Comparison of ENCODE assay signal across 22 mouse cellular contexts in genomic region chr13:9712971-9713370, GRCm38 (mm10). TPM values are rescaled to one million over a fixed set of nuclear protein-coding genes. Genes with fewer than 3 reads are reported as not detected.
DNase-seq lines count a peak whose midpoint lies in the region; ATAC-seq and TF ChIP-seq lines count a peak whose summit lies in the region.
"Had no signal": no experiment of that assay in that cellular context is flagged by ENCODE, and none has a peak within 500 bp of the region (broad histone marks: within the 10 kb centered on the region; RNA-seq: fewer than 3 reads in every experiment).

No protein-coding gene starts in this region.

- no peak for DNase-seq in layer of hippocampus, adult 2 months (ENCODE audit: low spot score in 2 of 2)
- no peak for DNase-seq in layer of hippocampus, postnatal 14 days (ENCODE audit: low spot score in 2 of 2)
- DNase-seq in MEL (ENCODE audit: low read depth, low spot score) (peak; percentile 21), Patski (ENCODE audit: low read depth, low spot score) (peak; percentile 24)
- DNase-seq in thymus, adult 2 months = no peak
- DNase-seq: adrenal gland, adult 2 months; adrenal gland, postnatal 10 days; adrenal gland, postnatal 25 days; B cell, adult 2 months; cerebellum, adult 11 months; cerebellum, adult 18-20 months; cerebellum, adult 8-10 months; cerebellum, adult 9-11 months; cerebellum, postnatal 25 days; forebrain, postnatal 0 days had no signal

- no peak overlapping the region for H3K4me3 ChIP-seq in layer of hippocampus, adult 2 months
- no peak overlapping the region; a peak in 1 of 4 replicates for H3K4me3 ChIP-seq in MEL (ENCODE audit: control insufficient read depth in 1 of 2, insufficient read depth in 1 of 2, low read depth in 2 of 2, low read length in 2 of 2)
- no peak overlapping the region for H3K4me3 ChIP-seq in thymus, adult 2 months (ENCODE audit: control insufficient read depth, insufficient read depth, low read length)
- H3K4me3 ChIP-seq: embryonic facial prominence, embryonic 10.5 days; embryonic facial prominence, embryonic 12.5 days; forebrain, embryonic 13.5 days; forebrain, embryonic 15.5 days had no signal

- POLR2A ChIA-PET in Patski (lab: Charles Lee) = interaction anchor here (0.5 to 0.6 kb wide), 2 partner anchors 9 to 52 kb away, joined by 3 read pairs; no protein-coding TSS in a partner anchor

- no peak for TF ChIP-seq POLR2A in MEL (IDR thresholded peaks at IDR 0.05; ENCODE audit: control insufficient read depth in 1 of 2, insufficient read depth in 1 of 2, low read depth in 1 of 2, low read length in 2 of 2, poor library complexity in 1 of 2)
- TF ChIP-seq POLR2A in thymus, adult 2 months (IDR thresholded peaks at IDR 0.05; ENCODE audit: control insufficient read depth, extremely low read depth, insufficient read depth, low read length, poor library complexity) = no peak

- H3K27me3 ChIP-seq in MEL (ENCODE audit: control insufficient read depth in 1 of 2, insufficient read depth in 2 of 2, low read length in 2 of 2) (no peaks in the 10 kb centered on the region), Patski (no peaks in the 10 kb centered on the region)
- H3K27me3 ChIP-seq in thymus, adult 2 months (ENCODE audit: control insufficient read depth, insufficient read depth, low read length) = no peaks in the 10 kb centered on the region
- H3K27me3 ChIP-seq: CH12.LX; embryonic facial prominence, embryonic 12.5 days; forebrain, embryonic 13.5 days; forebrain, embryonic 15.5 days had no signal

- H3K27ac ChIP-seq in layer of hippocampus, adult 2 months = peak overlapping the region; percentile 50; the same call in 1 of the 2 replicates
- 0 out of 2 replicates have a peak overlapping the region, but pooled peaks have one; percentile 44 for H3K27ac ChIP-seq in MEL (ENCODE audit: control insufficient read depth, low read depth, low read length)
- H3K27ac ChIP-seq in thymus, adult 2 months (ENCODE audit: control insufficient read depth, insufficient read depth, low read length) = no peak overlapping the region
- H3K27ac ChIP-seq: embryonic facial prominence, embryonic 10.5 days; embryonic facial prominence, embryonic 12.5 days; forebrain, embryonic 13.5 days; forebrain, embryonic 15.5 days had no signal

- WGBS in thymus, adult 2 months = 96% methylated on average over 3 of the region's 3 CpGs

- H3K4me1 ChIP-seq in MEL (ENCODE audit: control insufficient read depth in 1 of 2, insufficient read depth in 2 of 2, low read length in 2 of 2) = peaks cover 3 to 21% of the 10 kb centered on the region in 2 experiments; a peak in 3 of 4 replicates
- H3K4me1 ChIP-seq in thymus, adult 2 months (replicated peaks; ENCODE audit: control insufficient read depth, insufficient read depth, low read length) = no peaks in the 10 kb centered on the region; the same call in 1 of the 2 replicates
- H3K4me1 ChIP-seq: forebrain, embryonic 13.5 days; forebrain, embryonic 15.5 days had no signal

- in situ Hi-C loops in Patski (cut with MboI; ENCODE audit: low pct_unique_long_range_greater_than_20kb) = no loop called here

- CTCF ChIA-PET in Patski (lab: Charles Lee) = interaction anchor here (1.2 kb wide), 1 partner anchor 29 kb away, joined by 3 read pairs; no protein-coding TSS in a partner anchor

- TF ChIP-seq CTCF in layer of hippocampus, adult 2 months (conservative IDR thresholded peaks at IDR 0.05) = no peak
- no peak for TF ChIP-seq CTCF in MEL (IDR thresholded peaks at IDR 0.05 in 2 of 3, conservative IDR thresholded peaks at IDR 0.05 in 1 of 3; ENCODE audit: control insufficient read depth in 1 of 3, insufficient read depth in 1 of 3, low read depth in 2 of 3, low read length in 3 of 3, poor library complexity in 1 of 3, severe bottlenecking in 1 of 3)
- no peak for TF ChIP-seq CTCF in Patski (IDR thresholded peaks at IDR 0.05)
- no peak for TF ChIP-seq CTCF in thymus, adult 2 months (IDR thresholded peaks at IDR 0.05; ENCODE audit: borderline replicate concordance, control insufficient read depth, extremely low read depth, insufficient read depth, low read length, poor library complexity)

- TF ChIP-seq EP300 in MEL (IDR thresholded peaks at IDR 0.05; ENCODE audit: low read depth in 1 of 2, low read length in 2 of 2) = peak; percentile 29 to 49

- H3K36me3 ChIP-seq in MEL (ENCODE audit: control insufficient read depth in 1 of 2, insufficient read depth in 2 of 2, low read length in 2 of 2) = peaks cover 1 to 25% of the 10 kb centered on the region in 2 experiments
- no peaks in the 10 kb centered on the region for H3K36me3 ChIP-seq in thymus, adult 2 months (ENCODE audit: control insufficient read depth, insufficient read depth, low read length)

- no peak overlapping the region for H3K9ac ChIP-seq in MEL (ENCODE audit: control insufficient read depth, low read depth, low read length, poor library complexity, severe bottlenecking)
- H3K9ac ChIP-seq: embryonic facial prominence, embryonic 12.5 days; forebrain, embryonic 13.5 days; forebrain, embryonic 15.5 days; forebrain, postnatal 0 days had no signal

- no peaks in the 10 kb centered on the region for H3K79me2 ChIP-seq in MEL (ENCODE audit: control insufficient read depth, insufficient read depth, low read length, poor library complexity)

- peak; percentile 42 for ATAC-seq in Patski
- ATAC-seq: CD4-positive, CD25-positive, alpha-beta regulatory T cell, adult 4 months; forebrain, embryonic 15.5 days; forebrain, postnatal 0 days had no signal

- H3K9me3 ChIP-seq in MEL (replicated peaks; ENCODE audit: insufficient read depth, low read length) = no peaks in the 10 kb centered on the region
- H3K9me3 ChIP-seq: embryonic facial prominence, embryonic 10.5 days; embryonic facial prominence, embryonic 12.5 days; forebrain, embryonic 13.5 days; forebrain, embryonic 15.5 days; G1E had no signal

- TF ChIP-seq RAD21 in MEL (IDR thresholded peaks at IDR 0.05; ENCODE audit: low read depth, low read length) = no peak

TF ChIP-seq in MEL, 35 proteins besides CTCF, POLR2A, EP300 and RAD21:
- no peak; the same call in 1 of the 2 replicates for TF ChIP-seq MXI1 (IDR thresholded peaks at IDR 0.05; ENCODE audit: low read depth, low read length)
- TF ChIP-seq ELF1 (IDR thresholded peaks at IDR 0.05; ENCODE audit: low read depth, low read length) = no peak
- no peak for TF ChIP-seq CHD1 (IDR thresholded peaks at IDR 0.05; ENCODE audit: low read depth, low read length)
- no peak for TF ChIP-seq NELFE (IDR thresholded peaks at IDR 0.05; ENCODE audit: low read depth, low read length)
- TF ChIP-seq ZC3H11A (IDR thresholded peaks at IDR 0.05; ENCODE audit: low read depth, low read length) = no peak
- TF ChIP-seq TCF12 (IDR thresholded peaks at IDR 0.05; ENCODE audit: low read depth, low read length) = peak; percentile 25; the same call in 1 of the 2 replicates
- TF ChIP-seq KAT2A (conservative IDR thresholded peaks at IDR 0.05; ENCODE audit: low read depth, low read length) = no peak
- TF ChIP-seq JUND (IDR thresholded peaks at IDR 0.05; ENCODE audit: low read depth, low read length) = no peak
- TF ChIP-seq ETS1 (IDR thresholded peaks at IDR 0.05; ENCODE audit: low read depth, low read length) = peak; percentile 36; the same call in 1 of the 2 replicates
- TF ChIP-seq BHLHE40 (IDR thresholded peaks at IDR 0.05; ENCODE audit: borderline replicate concordance, low read depth, low read length) = no peak
- no peak for TF ChIP-seq MYC (IDR thresholded peaks at IDR 0.05; ENCODE audit: low read depth, low read length)
- TF ChIP-seq MAZ (IDR thresholded peaks at IDR 0.05; ENCODE audit: low read depth, low read length) = no peak
- TF ChIP-seq TAL1 (IDR thresholded peaks at IDR 0.05; ENCODE audit: low read length) = no peak
TF ChIP-seq in MEL: peak in this region for 2.

RNA-seq across cellular contexts. Expression of gene Zmynd11, which starts 52.2 kb away (rescaled TPM):
- total RNA-seq in layer of hippocampus, adult 2 months (2021) = 100 to 1,000 TPM; 286 to 287 TPM
- total RNA-seq in layer of hippocampus, postnatal 14 days (2021) = 100 to 1,000 TPM; 237 to 247 TPM
- total RNA-seq in MEL (2012; rRNA removed) = 19.4 and 21.8 TPM in 2 replicates
- polyA plus RNA-seq in MEL (2012; ENCODE audit: insufficient read depth in 1 of 2, insufficient read length in 2 of 2, low read depth in 1 of 2, low replicate concordance in 2 of 2, missing spikeins in 1 of 2) (100 to 1,000 TPM in 1 of 2 experiments, 10 to 100 TPM in 1; 33.0 to 310 TPM), Patski (2021) (108 TPM)
- 60.0 and 60.8 TPM in 2 replicates for polyA plus RNA-seq in thymus, adult 2 months (2012; rRNA removed)

Comparison
In these comparisons a context has a peak if more than half of its experiments do, and no peak if none do; other contexts are left out.
1. DNase-seq: peak in MEL (single experiment) and Patski (single experiment); none in layer of hippocampus, adult 2 months (0 of 2), layer of hippocampus, postnatal 14 days (0 of 2) and thymus, adult 2 months (single experiment).
2. RNA of gene Zmynd11, which starts 52.2 kb away (total RNA-seq): 286 to 287 TPM in layer of hippocampus, adult 2 months and 237 to 247 TPM in layer of hippocampus, postnatal 14 days; 19.4 to 21.8 TPM in MEL; every median in the first group is over 10 times any median in the second.